Mouse (Mus musculus): ENCODE data around the gene Prkch.

GRCm38 (mm10) chr12:73675212-73675611 is 90.6 kb downstream of the Prkch start:
- TF ChIP-seq POLR2A (IDR thresholded peaks at IDR 0.05; ENCODE audit: low read depth, low read length) (no peak), CTCF (IDR thresholded peaks at IDR 0.05; ENCODE audit: extremely low read depth, insufficient read depth, insufficient read length, insufficient replicate concordance) (no peak)

All from spleen, adult 2 months (tissue).